Mouse (Mus musculus): ENCODE measurements at regions not wholly inside any gene's neighbourhood (a gene's known extent, or its start where the extent isn't known, plus 50 kb on each side); places are given as distances from the start of the nearest gene placed in this dataset.

- Histone ChIP-seq H3K27me3 (ENCODE audit: control insufficient read depth, insufficient read depth, low read length) (no peaks in the 10 kb centered on the region), H3K4me3 (ENCODE audit: low read depth, low read length) (no peak overlapping the region), H3K9ac (ENCODE audit: low read length) (no peak overlapping the region), H3K9me3 (ENCODE audit: control insufficient read depth, low read length) (no peaks in the 10 kb centered on the region), H3K4me1 (ENCODE audit: control insufficient read depth, insufficient read depth, low read length) (no peaks in the 10 kb centered on the region), H3K27ac (replicated peaks; ENCODE audit: low read depth, low read length) (no peak overlapping the region), H3K36me3 (ENCODE audit: control insufficient read depth, insufficient read depth, low read length) (no peaks in the 10 kb centered on the region), H3K4me2 (ENCODE audit: low read depth, severe bottlenecking) (no peak overlapping the region)
- DNase-seq (ENCODE audit: low spot score) = no peak
- ATAC-seq (ENCODE audit: insufficient number of reproducible peaks, low FRiP score, low TSS enrichment, low read depth) = no peak
- 59% methylated on average over 11 of the region's 11 CpGs for WGBS
These were observed 75.0 kb downstream of the Fam110c start for GRCm38 (mm10) chr12:31148417-31149356.

- Histone ChIP-seq H3K27me3 (ENCODE audit: control insufficient read depth, insufficient read depth, low read length) (no peaks in the 10 kb centered on the region), H3K4me1 (ENCODE audit: control insufficient read depth, insufficient read depth, low read length) (no peaks in the 10 kb centered on the region), H3K4me2 (ENCODE audit: low read depth, severe bottlenecking) (no peak overlapping the region), H3K9me3 (ENCODE audit: control insufficient read depth, low read length) (no peaks in the 10 kb centered on the region), H3K27ac (replicated peaks; ENCODE audit: low read depth, low read length) (no peak overlapping the region), H3K36me3 (ENCODE audit: control insufficient read depth, insufficient read depth, low read length) (no peaks in the 10 kb centered on the region), H3K9ac (ENCODE audit: low read length) (no peak overlapping the region), H3K4me3 (ENCODE audit: low read depth, low read length) (no peak overlapping the region)
- ATAC-seq (ENCODE audit: insufficient number of reproducible peaks, low FRiP score, low TSS enrichment, low read depth) (no peak), DNase-seq (ENCODE audit: low spot score) (no peak)
- WGBS = 81% methylated on average over 2 of the region's 2 CpGs
These were observed 80.1 kb downstream of the Fam110c start for GRCm38 (mm10) chr12:31153720-31154119.

GRCm38 (mm10) chr12:31154608-31155011 lies 80.9 kb downstream of the Fam110c start:
- H3K27ac ChIP-seq (replicated peaks; ENCODE audit: low read depth, low read length) = no peak overlapping the region
- no peaks in the 10 kb centered on the region for H3K36me3 ChIP-seq (ENCODE audit: control insufficient read depth, insufficient read depth, low read length)
- no peak overlapping the region for H3K4me3 ChIP-seq (ENCODE audit: low read depth, low read length)
- no peaks in the 10 kb centered on the region for H3K4me1 ChIP-seq (ENCODE audit: control insufficient read depth, insufficient read depth, low read length)
- no peak overlapping the region for H3K4me2 ChIP-seq (ENCODE audit: low read depth, severe bottlenecking)
- H3K27me3 ChIP-seq (ENCODE audit: control insufficient read depth, insufficient read depth, low read length) = no peaks in the 10 kb centered on the region
- no peak overlapping the region for H3K9ac ChIP-seq (ENCODE audit: low read length)
- no peaks in the 10 kb centered on the region for H3K9me3 ChIP-seq (ENCODE audit: control insufficient read depth, low read length)
- 69% methylated on average over 5 of the region's 5 CpGs for WGBS
- DNase-seq (ENCODE audit: low spot score) = no peak
- ATAC-seq (ENCODE audit: insufficient number of reproducible peaks, low FRiP score, low TSS enrichment, low read depth) = no peak

- Histone ChIP-seq H3K4me3 (ENCODE audit: low read depth, low read length) (no peak overlapping the region), H3K27me3 (ENCODE audit: control insufficient read depth, insufficient read depth, low read length) (no peaks in the 10 kb centered on the region), H3K4me2 (ENCODE audit: low read depth, severe bottlenecking) (no peak overlapping the region), H3K9me3 (ENCODE audit: control insufficient read depth, low read length) (no peaks in the 10 kb centered on the region), H3K4me1 (ENCODE audit: control insufficient read depth, insufficient read depth, low read length) (no peaks in the 10 kb centered on the region), H3K36me3 (ENCODE audit: control insufficient read depth, insufficient read depth, low read length) (no peaks in the 10 kb centered on the region), H3K9ac (ENCODE audit: low read length) (no peak overlapping the region), H3K27ac (replicated peaks; ENCODE audit: low read depth, low read length) (no peak overlapping the region)
- no peak for ATAC-seq (ENCODE audit: insufficient number of reproducible peaks, low FRiP score, low TSS enrichment, low read depth)
- no peak for DNase-seq (ENCODE audit: low spot score)
- 78% methylated on average over 13 of the region's 13 CpGs for WGBS
These were observed 82.6 kb downstream of the Fam110c start for GRCm38 (mm10) chr12:31156154-31156720.

GRCm38 (mm10) chr12:31157453-31157852 lies 83.1 kb upstream of the Gm6993 start:
- H3K36me3 ChIP-seq (ENCODE audit: control insufficient read depth, insufficient read depth, low read length) = no peaks in the 10 kb centered on the region
- H3K9ac ChIP-seq (ENCODE audit: low read length) = no peak overlapping the region
- H3K27me3 ChIP-seq (ENCODE audit: control insufficient read depth, insufficient read depth, low read length) = no peaks in the 10 kb centered on the region
- DNase-seq (ENCODE audit: low spot score) = no peak
- no peak overlapping the region for H3K27ac ChIP-seq (replicated peaks; ENCODE audit: low read depth, low read length)
- no peak overlapping the region for H3K4me3 ChIP-seq (ENCODE audit: low read depth, low read length)
- H3K9me3 ChIP-seq (ENCODE audit: control insufficient read depth, low read length) = no peaks in the 10 kb centered on the region
- H3K4me1 ChIP-seq (ENCODE audit: control insufficient read depth, insufficient read depth, low read length) = no peaks in the 10 kb centered on the region
- ATAC-seq (ENCODE audit: insufficient number of reproducible peaks, low FRiP score, low TSS enrichment, low read depth) = no peak
- H3K4me2 ChIP-seq (ENCODE audit: low read depth, severe bottlenecking) = no peak overlapping the region
- 91% methylated on average over 3 of the region's 3 CpGs for WGBS

- H3K4me1 ChIP-seq (ENCODE audit: control insufficient read depth, insufficient read depth, low read length) = no peaks in the 10 kb centered on the region
- 84% methylated on average over 1 of the region's 1 CpGs for WGBS
- ATAC-seq (ENCODE audit: insufficient number of reproducible peaks, low FRiP score, low TSS enrichment, low read depth) (no peak), DNase-seq (ENCODE audit: low spot score) (no peak)
- H3K27me3 ChIP-seq (ENCODE audit: control insufficient read depth, insufficient read depth, low read length) = no peaks in the 10 kb centered on the region
- no peak overlapping the region for H3K4me3 ChIP-seq (ENCODE audit: low read depth, low read length)
- no peaks in the 10 kb centered on the region for H3K36me3 ChIP-seq (ENCODE audit: control insufficient read depth, insufficient read depth, low read length)
- H3K27ac ChIP-seq (replicated peaks; ENCODE audit: low read depth, low read length) = no peak overlapping the region
- H3K9me3 ChIP-seq (ENCODE audit: control insufficient read depth, low read length) = no peaks in the 10 kb centered on the region
- no peak overlapping the region for H3K4me2 ChIP-seq (ENCODE audit: low read depth, severe bottlenecking)
- no peak overlapping the region for H3K9ac ChIP-seq (ENCODE audit: low read length)
These were observed 82.7 kb upstream of the Gm6993 start for GRCm38 (mm10) chr12:31157890-31158289.

- Histone ChIP-seq H3K4me2 (ENCODE audit: low read depth, severe bottlenecking) (no peak overlapping the region), H3K9ac (ENCODE audit: low read length) (no peak overlapping the region), H3K36me3 (ENCODE audit: control insufficient read depth, insufficient read depth, low read length) (no peaks in the 10 kb centered on the region), H3K27me3 (ENCODE audit: control insufficient read depth, insufficient read depth, low read length) (no peaks in the 10 kb centered on the region), H3K4me1 (ENCODE audit: control insufficient read depth, insufficient read depth, low read length) (no peaks in the 10 kb centered on the region), H3K9me3 (ENCODE audit: control insufficient read depth, low read length) (no peaks in the 10 kb centered on the region), H3K4me3 (ENCODE audit: low read depth, low read length) (no peak overlapping the region), H3K27ac (replicated peaks; ENCODE audit: low read depth, low read length) (no peak overlapping the region)
- DNase-seq (ENCODE audit: low spot score) (no peak), ATAC-seq (ENCODE audit: insufficient number of reproducible peaks, low FRiP score, low TSS enrichment, low read depth) (no peak)
- 88% methylated on average over 4 of the region's 4 CpGs for WGBS
These were observed 81.7 kb upstream of the Gm6993 start for GRCm38 (mm10) chr12:31158885-31159284.

GRCm38 (mm10) chr12:31159378-31159777 lies 81.2 kb upstream of the Gm6993 start:
- 76% methylated on average over 7 of the region's 7 CpGs for WGBS
- Histone ChIP-seq H3K36me3 (ENCODE audit: control insufficient read depth, insufficient read depth, low read length) (no peaks in the 10 kb centered on the region), H3K9ac (ENCODE audit: low read length) (no peak overlapping the region), H3K4me1 (ENCODE audit: control insufficient read depth, insufficient read depth, low read length) (no peaks in the 10 kb centered on the region), H3K27me3 (ENCODE audit: control insufficient read depth, insufficient read depth, low read length) (no peaks in the 10 kb centered on the region), H3K4me2 (ENCODE audit: low read depth, severe bottlenecking) (no peak overlapping the region), H3K27ac (replicated peaks; ENCODE audit: low read depth, low read length) (no peak overlapping the region), H3K4me3 (ENCODE audit: low read depth, low read length) (no peak overlapping the region), H3K9me3 (ENCODE audit: control insufficient read depth, low read length) (no peaks in the 10 kb centered on the region)
- ATAC-seq (ENCODE audit: insufficient number of reproducible peaks, low FRiP score, low TSS enrichment, low read depth) (no peak), DNase-seq (ENCODE audit: low spot score) (no peak)

Measured in limb, embryonic 11.5 days (tissue).